Comparison of ENCODE assay signal across 8 mouse cellular contexts in genomic region chr4:46061259-46061962, GRCm38 (mm10). TPM values are rescaled to one million over a fixed set of nuclear protein-coding genes. Genes with fewer than 3 reads are reported as not detected.
DNase-seq lines count a peak whose midpoint lies in the region; TF ChIP-seq lines count a peak whose summit lies in the region.
"Had no signal": no experiment of that assay in that cellular context is flagged by ENCODE, and none has a peak within 500 bp of the region (broad histone marks: within the 10 kb centered on the region; RNA-seq: fewer than 3 reads in every experiment).

No protein-coding gene starts in this region.

- peak; percentile 96 for DNase-seq in brain, adult 2 months (ENCODE audit: low read depth, low spot score)
- DNase-seq in cerebellum, postnatal 10 days, result peak; percentile 68 to 78
- peak; percentile 96 for DNase-seq in layer of hippocampus, adult 9-11 months
- no peak for DNase-seq in adrenal gland, adult 18-20 months (ENCODE audit: low spot score in 2 of 2)
- DNase-seq in thymus, adult 18-20 months, result no peak
- DNase-seq in embryo, embryonic 10.5 days (ENCODE audit: low spot score), result no peak

- no peak overlapping the region for H3K4me2 ChIP-seq in myocyte (ENCODE audit: low read depth)
- H3K4me2 ChIP-seq: intestine, embryonic 15.5 days had no signal

- no peaks in the 10 kb centered on the region for H3K79me2 ChIP-seq in myocyte (ENCODE audit: control insufficient read depth, insufficient read depth)

- H3K36me3 ChIP-seq in myocyte (ENCODE audit: control insufficient read depth, insufficient read depth), result no peaks in the 10 kb centered on the region
- H3K36me3 ChIP-seq: intestine, embryonic 15.5 days had no signal

- no peaks in the 10 kb centered on the region for H3K27me3 ChIP-seq in myocyte (ENCODE audit: control insufficient read depth, insufficient read depth, insufficient read length)
- H3K27me3 ChIP-seq: intestine, embryonic 15.5 days had no signal

- H3K4me3 ChIP-seq in myocyte, result no peak overlapping the region
- H3K4me3 ChIP-seq: intestine, embryonic 15.5 days had no signal

- no peak overlapping the region for H3ac ChIP-seq in myocyte (ENCODE audit: control insufficient read depth, insufficient read length)

- no peak for TF ChIP-seq POLR2A in myocyte (IDR thresholded peaks at IDR 0.05; ENCODE audit: insufficient read length, low read depth)

TF ChIP-seq in myocyte, 11 proteins besides CTCF, POLR2A, EP300 and RAD21:
- TF ChIP-seq MYOD1 (IDR thresholded peaks at IDR 0.05; ENCODE audit: control insufficient read depth in 1 of 3, insufficient read length in 2 of 3, low read depth in 2 of 3) (no peak), E2F4 (IDR thresholded peaks at IDR 0.05; ENCODE audit: insufficient read depth) (peak; percentile 23), MYOG (IDR thresholded peaks at IDR 0.05; ENCODE audit: control insufficient read depth in 1 of 3, insufficient read depth in 1 of 3, insufficient read length in 2 of 3, low read depth in 2 of 3) (no peak)

RNA-seq across cellular contexts. Expression of gene Tmod1, which starts 22.7 kb away (rescaled TPM):
- 36.6 TPM for polyA plus RNA-seq in myocyte (2012; fragmentation: generic; extraction: Trizol)
- 1 to 10 TPM; 4.5 to 7.9 TPM for total RNA-seq in adrenal gland, adult 18-20 months (2021)

Comparison
In these comparisons a context has a peak if more than half of its experiments do, and no peak if none do; other contexts are left out.
1. DNase-seq: peak in brain, adult 2 months (single experiment), cerebellum, postnatal 10 days (2 of 2) and layer of hippocampus, adult 9-11 months (single experiment); none in adrenal gland, adult 18-20 months (0 of 2), thymus, adult 18-20 months (0 of 2) and embryo, embryonic 10.5 days (single experiment).